Mouse (Mus musculus): ENCODE measurements around the gene Usp32. TPM values are rescaled to one million over a fixed set of nuclear protein-coding genes. Genes with fewer than 3 reads are reported as not detected.
A peak's percentile ranks its signal among the peaks of the same experiment; 100 is the strongest.

Gene Usp32
- total RNA-seq, 2 experiments from 2014 or later: 122 to 126 TPM

DNA sequence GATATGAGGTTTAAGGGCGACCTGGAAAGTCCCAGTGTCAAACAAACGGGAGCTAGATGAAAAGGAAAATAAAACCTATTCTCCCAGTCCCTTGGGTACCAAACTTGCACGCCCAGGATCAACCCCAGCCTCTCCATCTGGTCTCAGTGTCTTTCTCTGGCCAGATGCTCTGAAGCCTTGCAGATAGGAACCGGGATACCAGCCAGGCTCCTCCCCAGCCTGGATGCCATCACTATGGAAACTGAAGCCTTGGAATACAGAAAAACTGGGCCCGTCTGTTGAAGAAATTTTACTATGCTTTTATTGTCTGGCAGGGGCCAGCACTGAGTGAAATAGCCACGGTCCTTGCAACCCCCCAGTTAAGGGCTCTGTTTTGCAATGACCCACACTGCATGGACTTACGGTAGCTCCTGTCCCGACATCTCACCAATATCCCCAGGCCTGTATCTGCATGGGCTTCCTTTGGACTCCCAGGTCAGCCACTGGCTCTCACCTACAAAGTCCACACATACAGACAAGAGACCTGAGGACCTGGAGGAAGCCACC, 200.4 kb downstream of the Usp32 start:
- H3K27ac ChIP-seq: peak overlapping the region; percentile 71
- intact Hi-C loops (cut with DNase I): no loop called here
- no peak; the same call in none of the 2 replicates for TF ChIP-seq CTCF (IDR thresholded peaks at IDR 0.05)
- DNase-seq (ENCODE audit: extremely low spot score in 1 of 2, low spot score in 2 of 2): peak; percentile 26 to 47
- H3K4me3 ChIP-seq: no peak overlapping the region

Other genes starting within 250 kb of the Usp32 start
- 10 to 100 TPM; 34.8 to 36.5 TPM for gene Znhit3, start 223.8 kb downstream of the Usp32 start, total RNA-seq (2021)
- gene Car4, start 182.4 kb downstream of the Usp32 start, total RNA-seq (2021): 100 to 1,000 TPM in 1 of 2 experiments, 10 to 100 TPM in 1; 78.6 to 101 TPM
- gene 1700125H20Rik, start 30.2 kb upstream of the Usp32 start, total RNA-seq (2021): not detected
- gene Appbp2, start 95.0 kb upstream of the Usp32 start, total RNA-seq (2021): 10 to 100 TPM; 54.4 to 58.1 TPM
- 10 to 100 TPM; 17.7 to 18.0 TPM for gene Ppm1d, start 171.1 kb upstream of the Usp32 start, total RNA-seq (2021)
- 10 to 100 TPM; 69.1 to 73.0 TPM for gene Bcas3, start 213.0 kb upstream of the Usp32 start, total RNA-seq (2021)